Mouse (Mus musculus): Measurements from ENCODE around the gene Ddx46. TPM values are rescaled to one million over a fixed set of nuclear protein-coding genes. Genes with fewer than 3 reads are reported as not detected.

Gene Ddx46
- polyA plus RNA-seq, 2 experiments, result 33.0 to 48.7 TPM

DNA sequence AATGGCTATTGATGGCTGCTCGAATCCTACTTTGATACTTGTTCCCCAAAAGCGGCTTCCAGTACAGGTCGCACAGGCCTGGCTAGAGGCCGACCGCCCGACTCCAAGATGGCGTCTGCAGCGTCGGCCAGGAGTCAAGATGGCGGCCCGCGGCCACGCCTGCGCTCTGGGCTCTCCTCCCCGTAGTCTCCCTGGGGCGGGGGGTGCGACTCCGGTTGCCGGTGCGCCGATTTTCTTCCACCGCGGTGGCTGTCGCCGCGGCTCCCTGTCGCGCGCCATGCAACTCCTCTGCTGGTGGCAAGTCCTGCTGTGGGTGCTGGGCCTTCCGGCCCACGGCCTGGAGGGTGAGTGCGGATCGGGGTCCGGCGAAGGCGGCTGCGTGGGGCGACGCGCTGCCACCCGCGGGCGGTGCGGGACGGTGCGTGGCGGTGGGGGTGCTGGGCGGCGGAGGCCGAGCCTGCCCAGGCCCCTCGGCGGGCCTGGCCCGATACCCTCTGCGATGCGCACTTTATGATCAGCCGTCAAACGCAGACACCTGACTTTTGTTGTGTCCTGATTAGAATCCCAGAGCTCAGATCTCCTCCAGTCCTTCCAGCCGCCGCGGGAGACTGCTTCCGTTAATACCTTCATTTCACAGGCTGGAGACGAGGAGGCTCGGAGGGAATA, 79.8 kb downstream of the Ddx46 start, which contains the start of gene Txndc15:
Gene Txndc15 (plus strand): TSS at position 150 of the 666 bp plus-strand sequence.
- 0% methylated on average over 56 of the region's 63 CpGs for WGBS
- ATAC-seq (ENCODE audit: low FRiP score, low read depth) (peak; percentile 95), DNase-seq (ENCODE audit: low spot score) (peak; percentile 82)
- H3K9ac ChIP-seq (ENCODE audit: low read depth, low read length, severe bottlenecking), result peak within 1 kb of the TSS; percentile 96
- peak within 1 kb of the TSS; percentile 63 for H3K4me2 ChIP-seq (replicated peaks; ENCODE audit: low read depth, low read length, severe bottlenecking)
- TF ChIP-seq POLR2A (IDR thresholded peaks at IDR 0.05; ENCODE audit: borderline replicate concordance, extremely low read depth, insufficient read depth, insufficient read length), result peak; percentile 75; the same call in 1 of the 2 replicates
- peaks cover 17% of the 10 kb centered on the region for H3K36me3 ChIP-seq (ENCODE audit: control insufficient read depth, insufficient read depth, low read length)
- H3K27ac ChIP-seq (replicated peaks; ENCODE audit: low read depth, low read length), result peak within 1 kb of the TSS; percentile 86
- H3K9me3 ChIP-seq (ENCODE audit: control insufficient read depth, low read length), result no peaks in the 10 kb centered on the region
- H3K4me1 ChIP-seq (ENCODE audit: control insufficient read depth, insufficient read depth, low read length), result peaks cover 12% of the 10 kb centered on the region
- no peaks in the 10 kb centered on the region for H3K27me3 ChIP-seq (ENCODE audit: control insufficient read depth, insufficient read depth, low read length)
- H3K4me3 ChIP-seq (replicated peaks; ENCODE audit: low read length), result peak within 1 kb of the TSS; percentile 99

DNA sequence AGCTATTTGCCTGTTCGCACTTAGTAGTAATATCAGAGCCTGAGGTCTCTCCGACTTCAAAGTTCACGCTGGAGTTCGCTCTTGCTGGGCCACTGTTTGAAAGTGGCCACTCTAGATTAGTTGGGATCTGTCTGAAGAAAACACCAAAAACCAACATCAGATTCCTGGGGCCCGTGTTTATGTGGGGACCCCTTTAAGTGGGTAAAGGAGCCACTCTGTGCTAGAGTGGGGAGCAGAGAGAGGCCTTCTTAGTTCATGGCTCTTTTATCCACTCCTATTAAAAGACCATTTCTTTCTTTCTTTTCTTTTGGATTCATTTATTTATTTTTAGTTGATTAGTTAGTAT, 80.3 kb downstream of the Ddx46 start:
- H3K27me3 ChIP-seq (ENCODE audit: control insufficient read depth, insufficient read depth, low read length), result no peaks in the 10 kb centered on the region
- peak overlapping the region; percentile 86 for H3K27ac ChIP-seq (replicated peaks; ENCODE audit: low read depth, low read length)
- H3K9ac ChIP-seq (ENCODE audit: low read depth, low read length, severe bottlenecking), result peak overlapping the region; percentile 96
- ATAC-seq (ENCODE audit: low FRiP score, low read depth), result no peak
- H3K9me3 ChIP-seq (ENCODE audit: control insufficient read depth, low read length), result no peaks in the 10 kb centered on the region
- peaks cover 17% of the 10 kb centered on the region for H3K36me3 ChIP-seq (ENCODE audit: control insufficient read depth, insufficient read depth, low read length)
- no peak for TF ChIP-seq POLR2A (IDR thresholded peaks at IDR 0.05; ENCODE audit: borderline replicate concordance, extremely low read depth, insufficient read depth, insufficient read length)
- peaks cover 9% of the 10 kb centered on the region for H3K4me1 ChIP-seq (ENCODE audit: control insufficient read depth, insufficient read depth, low read length)
- H3K4me3 ChIP-seq (replicated peaks; ENCODE audit: low read length), result peak overlapping the region; percentile 99
- WGBS, result 6% methylated on average over 5 of the region's 5 CpGs
- H3K4me2 ChIP-seq (replicated peaks; ENCODE audit: low read depth, low read length, severe bottlenecking), result peak overlapping the region; percentile 63
- no peak for DNase-seq (ENCODE audit: low spot score)

DNA sequence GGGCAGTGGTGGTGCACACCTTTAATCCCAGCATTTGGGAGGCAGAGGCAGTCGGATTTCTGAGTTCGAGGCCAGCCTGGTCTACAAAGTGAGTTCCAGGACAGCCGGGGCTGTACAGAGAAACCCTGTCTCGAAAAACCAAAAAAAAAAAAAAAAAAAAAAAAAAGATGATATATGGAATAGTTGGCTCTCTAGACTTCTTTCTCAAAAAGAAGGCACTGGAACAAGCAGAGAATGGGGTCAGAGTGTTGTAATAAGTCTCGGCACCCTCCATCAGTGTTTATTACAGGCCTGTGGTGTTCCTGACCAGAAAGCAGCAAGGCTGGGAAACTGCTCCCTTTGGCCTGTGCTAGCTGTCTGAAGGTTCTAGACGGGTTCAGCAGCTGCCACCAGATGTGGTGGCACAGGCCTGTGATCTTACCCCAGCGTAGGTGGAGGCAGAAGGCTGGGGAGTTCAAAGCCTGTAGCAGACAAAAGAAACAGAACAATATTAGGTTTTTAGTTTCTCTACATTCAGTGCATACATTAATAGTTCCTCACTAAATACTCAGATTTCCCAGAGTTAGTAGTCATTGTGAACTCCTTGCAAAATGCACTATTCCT, 81.2 kb downstream of the Ddx46 start:
- ATAC-seq (ENCODE audit: low FRiP score, low read depth) (no peak), DNase-seq (ENCODE audit: low spot score) (no peak)
- 71% methylated on average over 7 of the region's 7 CpGs for WGBS
- no peak for TF ChIP-seq POLR2A (IDR thresholded peaks at IDR 0.05; ENCODE audit: borderline replicate concordance, extremely low read depth, insufficient read depth, insufficient read length)
- no peak overlapping the region for H3K9ac ChIP-seq (ENCODE audit: low read depth, low read length, severe bottlenecking)
- peaks cover 26% of the 10 kb centered on the region for H3K36me3 ChIP-seq (ENCODE audit: control insufficient read depth, insufficient read depth, low read length)
- H3K27ac ChIP-seq (replicated peaks; ENCODE audit: low read depth, low read length), result no peak overlapping the region
- peak overlapping the region; percentile 99; the same call in 1 of the 2 replicates for H3K4me3 ChIP-seq (replicated peaks; ENCODE audit: low read length)
- peak overlapping the region; percentile 63; the same call in 1 of the 2 replicates for H3K4me2 ChIP-seq (replicated peaks; ENCODE audit: low read depth, low read length, severe bottlenecking)
- peaks cover 9% of the 10 kb centered on the region for H3K4me1 ChIP-seq (ENCODE audit: control insufficient read depth, insufficient read depth, low read length)
- H3K9me3 ChIP-seq (ENCODE audit: control insufficient read depth, low read length), result no peaks in the 10 kb centered on the region
- no peaks in the 10 kb centered on the region for H3K27me3 ChIP-seq (ENCODE audit: control insufficient read depth, insufficient read depth, low read length)

DNA sequence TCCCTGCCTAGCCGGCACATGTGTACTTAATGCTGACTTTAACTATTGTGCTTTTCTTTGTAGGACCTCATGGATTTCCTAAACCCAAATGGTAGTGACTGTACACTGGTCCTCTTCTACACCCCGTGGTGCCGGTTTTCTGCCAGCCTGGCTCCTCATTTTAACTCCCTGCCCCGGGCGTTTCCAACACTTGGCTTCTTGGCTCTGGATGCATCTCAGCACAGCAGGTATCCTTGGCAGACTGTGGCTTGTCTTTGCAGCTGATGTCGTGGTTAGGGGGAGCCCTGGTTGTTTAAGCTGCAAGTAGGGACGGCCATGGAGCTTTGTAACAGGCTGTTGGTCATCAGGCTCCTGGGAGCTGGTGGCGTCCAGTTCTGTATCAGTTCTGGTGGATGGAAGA, 86.7 kb downstream of the Ddx46 start:
- H3K4me2 ChIP-seq (replicated peaks; ENCODE audit: low read depth, low read length, severe bottlenecking), result no peak overlapping the region
- DNase-seq (ENCODE audit: low spot score) (no peak), ATAC-seq (ENCODE audit: low FRiP score, low read depth) (no peak)
- no peak for TF ChIP-seq POLR2A (IDR thresholded peaks at IDR 0.05; ENCODE audit: borderline replicate concordance, extremely low read depth, insufficient read depth, insufficient read length)
- 77% methylated on average over 8 of the region's 8 CpGs for WGBS
- H3K27me3 ChIP-seq (ENCODE audit: control insufficient read depth, insufficient read depth, low read length), result no peaks in the 10 kb centered on the region
- no peak overlapping the region for H3K4me3 ChIP-seq (replicated peaks; ENCODE audit: low read length)
- H3K9me3 ChIP-seq (ENCODE audit: control insufficient read depth, low read length), result no peaks in the 10 kb centered on the region
- H3K4me1 ChIP-seq (ENCODE audit: control insufficient read depth, insufficient read depth, low read length), result peaks cover 2% of the 10 kb centered on the region; the same call in 1 of the 2 replicates
- H3K36me3 ChIP-seq (ENCODE audit: control insufficient read depth, insufficient read depth, low read length), result peaks cover 54% of the 10 kb centered on the region
- H3K27ac ChIP-seq (replicated peaks; ENCODE audit: low read depth, low read length), result no peak overlapping the region
- no peak overlapping the region for H3K9ac ChIP-seq (ENCODE audit: low read depth, low read length, severe bottlenecking)

DNA sequence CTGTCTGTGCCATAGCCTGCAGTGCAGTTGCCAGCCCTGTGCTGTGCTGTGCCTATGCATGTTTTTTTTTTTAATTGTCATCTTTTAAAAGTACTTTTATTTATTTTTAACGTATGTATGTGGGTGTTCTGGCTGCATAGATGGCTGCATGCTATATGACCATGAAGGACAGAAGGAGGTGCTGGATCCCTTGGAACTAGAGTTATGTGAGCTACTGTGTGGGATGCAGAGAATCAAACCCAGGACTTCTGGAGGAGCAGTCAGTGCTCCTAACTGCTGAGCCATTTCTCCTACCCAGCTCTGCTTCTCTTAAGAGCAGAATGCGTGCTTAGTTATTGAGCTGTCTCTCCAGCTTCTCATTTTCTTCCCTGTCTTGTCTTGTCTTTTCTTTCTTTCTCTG, 87.2 kb downstream of the Ddx46 start:
- no peak overlapping the region for H3K4me3 ChIP-seq (replicated peaks; ENCODE audit: low read length)
- no peak overlapping the region for H3K27ac ChIP-seq (replicated peaks; ENCODE audit: low read depth, low read length)
- no peaks in the 10 kb centered on the region for H3K9me3 ChIP-seq (ENCODE audit: control insufficient read depth, low read length)
- H3K4me2 ChIP-seq (replicated peaks; ENCODE audit: low read depth, low read length, severe bottlenecking), result no peak overlapping the region
- no peaks in the 10 kb centered on the region for H3K27me3 ChIP-seq (ENCODE audit: control insufficient read depth, insufficient read depth, low read length)
- ATAC-seq (ENCODE audit: low FRiP score, low read depth) (no peak), DNase-seq (ENCODE audit: low spot score) (no peak)
- H3K9ac ChIP-seq (ENCODE audit: low read depth, low read length, severe bottlenecking), result no peak overlapping the region
- H3K4me1 ChIP-seq (ENCODE audit: control insufficient read depth, insufficient read depth, low read length), result no peaks in the 10 kb centered on the region
- 89% methylated on average over 2 of the region's 2 CpGs for WGBS
- H3K36me3 ChIP-seq (ENCODE audit: control insufficient read depth, insufficient read depth, low read length), result peaks cover 54% of the 10 kb centered on the region
- TF ChIP-seq POLR2A (IDR thresholded peaks at IDR 0.05; ENCODE audit: borderline replicate concordance, extremely low read depth, insufficient read depth, insufficient read length), result no peak

Data from limb, embryonic 14.5 days (tissue).